Mouse (Mus musculus) testis, adult 2 months (tissue): ENCODE data around the gene Mast4. TPM values are rescaled to one million over a fixed set of nuclear protein-coding genes. Genes with fewer than 3 reads are reported as not detected.

Experiments used
- H3K27ac ChIP-seq: fragments of 200-500 bp; 2 replicates; pipeline ENCODE4 v1.5.1; 2012; ENCODE audit warnings: low read depth, low read length; ENCODE audit not compliant: control insufficient read depth, insufficient read depth
- H3K27me3 ChIP-seq: fragments of 200-500 bp; 2 replicates; pipeline ENCODE4 v1.6.1; 2012; ENCODE audit warnings: mild to moderate bottlenecking, low read length, moderate library complexity; ENCODE audit not compliant: control insufficient read depth, insufficient read depth
- H3K36me3 ChIP-seq: fragments of 200-500 bp; 2 replicates; pipeline ENCODE4 v1.6.1; 2012; ENCODE audit warnings: mild to moderate bottlenecking, low read length; ENCODE audit not compliant: control insufficient read depth, insufficient read depth
- H3K4me1 ChIP-seq: fragments of 200-500 bp; 2 replicates; pipeline ENCODE4 v1.6.1; 2012; ENCODE audit warnings: low read length; ENCODE audit not compliant: control insufficient read depth, insufficient read depth
- H3K4me3 ChIP-seq: fragments of 200-500 bp; 2 replicates; pipeline ENCODE4 v1.5.1; 2012; ENCODE audit warnings: low read depth, mild to moderate bottlenecking, low read length, moderate library complexity, mixed read lengths; ENCODE audit not compliant: control insufficient read depth
- CTCF ChIP-seq: fragments of 200-500 bp; IDR thresholded peaks from 2 replicates; pipeline ENCODE4 v1.5.1; 2012; ENCODE audit warnings: low read depth, mild to moderate bottlenecking, inconsistent platforms, low read length, moderate library complexity; ENCODE audit not compliant: control insufficient read depth, insufficient read depth, insufficient replicate concordance
- POLR2A ChIP-seq: fragments of 200-500 bp; IDR thresholded peaks from 2 replicates; pipeline ENCODE4 v1.6.1; 2012; ENCODE audit warnings: low read depth, mild to moderate bottlenecking, inconsistent platforms, low read length, moderate library complexity; ENCODE audit not compliant: control insufficient read depth
- polyA plus RNA-seq: library from polyadenylated mRNA; depleted of rRNA; stranded (reverse); fragments of >200 nt; gene quantifications from 2 replicates; pipeline ENCODE4 v1.2.3, GENCODE M21; 2012

The Mast4 gene
- polyA plus RNA-seq, 1 experiment = 5.3 TPM

- H3K4me1 ChIP-seq = no peaks in the 10 kb centered on the region
- TF ChIP-seq CTCF (no peak), POLR2A (no peak)
- no peak overlapping the region for H3K27ac ChIP-seq
- H3K4me3 ChIP-seq = no peak overlapping the region
- no peaks in the 10 kb centered on the region for H3K27me3 ChIP-seq
- H3K36me3 ChIP-seq = no peaks in the 10 kb centered on the region
Measured at GRCm38 (mm10) chr13:102988976-102989375, 345.3 kb downstream of the Mast4 start.

GRCm38 (mm10) chr13:102988251-102988895 lies 345.9 kb downstream of the Mast4 start:
- no peak for TF ChIP-seq CTCF
- no peak for TF ChIP-seq POLR2A
- Histone ChIP-seq H3K27me3 (no peaks in the 10 kb centered on the region), H3K27ac (no peak overlapping the region), H3K4me1 (no peaks in the 10 kb centered on the region), H3K36me3 (no peaks in the 10 kb centered on the region), H3K4me3 (no peak overlapping the region)

- H3K36me3 ChIP-seq = no peaks in the 10 kb centered on the region
- no peak overlapping the region for H3K27ac ChIP-seq
- H3K4me1 ChIP-seq = no peaks in the 10 kb centered on the region
- TF ChIP-seq CTCF (no peak), POLR2A (no peak)
- H3K27me3 ChIP-seq = no peaks in the 10 kb centered on the region
- no peak overlapping the region for H3K4me3 ChIP-seq
Measured at GRCm38 (mm10) chr13:102984550-102984949, 349.7 kb downstream of the Mast4 start.

- H3K27me3 ChIP-seq = no peaks in the 10 kb centered on the region
- H3K36me3 ChIP-seq = no peaks in the 10 kb centered on the region
- no peak overlapping the region for H3K4me3 ChIP-seq
- H3K27ac ChIP-seq = no peak overlapping the region
- no peak for TF ChIP-seq POLR2A
- TF ChIP-seq CTCF = no peak
- H3K4me1 ChIP-seq = no peaks in the 10 kb centered on the region
Measured at GRCm38 (mm10) chr13:102973853-102974252, 360.4 kb downstream of the Mast4 start.

- no peaks in the 10 kb centered on the region for H3K27me3 ChIP-seq
- TF ChIP-seq POLR2A = no peak
- no peak for TF ChIP-seq CTCF
Measured at GRCm38 (mm10) chr13:102963471-102963870, 370.8 kb downstream of the Mast4 start.

GRCm38 (mm10) chr13:102958273-102959270 lies 375.7 kb downstream of the Mast4 start:
- Histone ChIP-seq H3K4me3 (no peak overlapping the region), H3K4me1 (no peaks in the 10 kb centered on the region), H3K27me3 (no peaks in the 10 kb centered on the region), H3K27ac (no peak overlapping the region), H3K36me3 (no peaks in the 10 kb centered on the region)
- TF ChIP-seq POLR2A = no peak
- TF ChIP-seq CTCF = no peak

More at GRCm38 (mm10) chr13:102963471-102963870, 370.8 kb downstream of the Mast4 start:
- Histone ChIP-seq H3K4me3 (no peak overlapping the region), H3K36me3 (no peaks in the 10 kb centered on the region), H3K27ac (no peak overlapping the region), H3K4me1 (no peaks in the 10 kb centered on the region)
